Mouse (Mus musculus): ENCODE results near the gene Pmpcb. TPM values are rescaled to one million over a fixed set of nuclear protein-coding genes. Genes with fewer than 3 reads are reported as not detected.

Gene Pmpcb
- polyA plus RNA-seq, 1 experiment = 141 TPM

- H3K36me3 ChIP-seq (ENCODE audit: control insufficient read depth, insufficient read depth, low read length) = no peaks in the 10 kb centered on the region
- no peak for DNase-seq
- 90% methylated on average over 4 of the region's 4 CpGs for WGBS
- no peaks in the 10 kb centered on the region for H3K4me1 ChIP-seq (ENCODE audit: control insufficient read depth, insufficient read depth, low read length)
- H3K4me3 ChIP-seq (ENCODE audit: insufficient read depth, low read depth, low read length) = no peak overlapping the region
- TF ChIP-seq POLR2A (IDR thresholded peaks at IDR 0.05; ENCODE audit: low read depth, low read length) = no peak
- TF ChIP-seq CTCF (conservative IDR thresholded peaks at IDR 0.05; ENCODE audit: insufficient read depth, insufficient read length, low read depth, low read length) = no peak
- H3K27ac ChIP-seq (ENCODE audit: insufficient read depth, low read depth, low read length) = no peak overlapping the region
- H3K27me3 ChIP-seq (replicated peaks; ENCODE audit: control insufficient read depth, insufficient read depth, low read length) = no peaks in the 10 kb centered on the region
Observed at GRCm38 (mm10) chr5:21714447-21714846, 22.5 kb upstream of the Pmpcb start.

- H3K27me3 ChIP-seq (replicated peaks; ENCODE audit: control insufficient read depth, insufficient read depth, low read length) = no peaks in the 10 kb centered on the region
- no peak overlapping the region for H3K27ac ChIP-seq (ENCODE audit: insufficient read depth, low read depth, low read length)
- no peaks in the 10 kb centered on the region for H3K36me3 ChIP-seq (ENCODE audit: control insufficient read depth, insufficient read depth, low read length)
- no peaks in the 10 kb centered on the region for H3K4me1 ChIP-seq (ENCODE audit: control insufficient read depth, insufficient read depth, low read length)
- TF ChIP-seq POLR2A (IDR thresholded peaks at IDR 0.05; ENCODE audit: low read depth, low read length) (no peak), CTCF (conservative IDR thresholded peaks at IDR 0.05; ENCODE audit: insufficient read depth, insufficient read length, low read depth, low read length) (no peak)
- no peak for DNase-seq
- H3K4me3 ChIP-seq (ENCODE audit: insufficient read depth, low read depth, low read length) = no peak overlapping the region
- 91% methylated on average over 10 of the region's 10 CpGs for WGBS
Observed at GRCm38 (mm10) chr5:21717165-21717715, 19.7 kb upstream of the Pmpcb start.

- Histone ChIP-seq H3K4me1 (ENCODE audit: control insufficient read depth, insufficient read depth, low read length) (no peaks in the 10 kb centered on the region), H3K27me3 (replicated peaks; ENCODE audit: control insufficient read depth, insufficient read depth, low read length) (no peaks in the 10 kb centered on the region), H3K4me3 (ENCODE audit: insufficient read depth, low read depth, low read length) (no peak overlapping the region), H3K36me3 (ENCODE audit: control insufficient read depth, insufficient read depth, low read length) (no peaks in the 10 kb centered on the region), H3K27ac (ENCODE audit: insufficient read depth, low read depth, low read length) (no peak overlapping the region)
- no peak for DNase-seq
- WGBS = 82% methylated on average over 5 of the region's 5 CpGs
- TF ChIP-seq CTCF (conservative IDR thresholded peaks at IDR 0.05; ENCODE audit: insufficient read depth, insufficient read length, low read depth, low read length) (no peak), POLR2A (IDR thresholded peaks at IDR 0.05; ENCODE audit: low read depth, low read length) (no peak)
Observed at GRCm38 (mm10) chr5:21718546-21718945, 18.4 kb upstream of the Pmpcb start.

- no peaks in the 10 kb centered on the region for H3K36me3 ChIP-seq (ENCODE audit: control insufficient read depth, insufficient read depth, low read length)
- 94% methylated on average over 2 of the region's 2 CpGs for whole genome bisulfite sequencing
- no peak overlapping the region for H3K4me3 ChIP-seq (ENCODE audit: insufficient read depth, low read depth, low read length)
- no peaks in the 10 kb centered on the region for H3K4me1 ChIP-seq (ENCODE audit: control insufficient read depth, insufficient read depth, low read length)
- no peak for DNase-seq
- no peak overlapping the region for H3K27ac ChIP-seq (ENCODE audit: insufficient read depth, low read depth, low read length)
- TF ChIP-seq CTCF (conservative IDR thresholded peaks at IDR 0.05; ENCODE audit: insufficient read depth, insufficient read length, low read depth, low read length) = no peak
- no peak for TF ChIP-seq POLR2A (IDR thresholded peaks at IDR 0.05; ENCODE audit: low read depth, low read length)
- no peaks in the 10 kb centered on the region for H3K27me3 ChIP-seq (replicated peaks; ENCODE audit: control insufficient read depth, insufficient read depth, low read length)
Observed at GRCm38 (mm10) chr5:21719209-21719608, 17.7 kb upstream of the Pmpcb start.

- WGBS = 79% methylated on average over 1 of the region's 1 CpGs
- H3K36me3 ChIP-seq (ENCODE audit: control insufficient read depth, insufficient read depth, low read length) = no peaks in the 10 kb centered on the region
- TF ChIP-seq CTCF (conservative IDR thresholded peaks at IDR 0.05; ENCODE audit: insufficient read depth, insufficient read length, low read depth, low read length) (no peak), POLR2A (IDR thresholded peaks at IDR 0.05; ENCODE audit: low read depth, low read length) (no peak)
- H3K4me1 ChIP-seq (ENCODE audit: control insufficient read depth, insufficient read depth, low read length) = no peaks in the 10 kb centered on the region
- no peaks in the 10 kb centered on the region for H3K27me3 ChIP-seq (replicated peaks; ENCODE audit: control insufficient read depth, insufficient read depth, low read length)
- no peak overlapping the region for H3K4me3 ChIP-seq (ENCODE audit: insufficient read depth, low read depth, low read length)
- no peak for DNase-seq
- no peak overlapping the region for H3K27ac ChIP-seq (ENCODE audit: insufficient read depth, low read depth, low read length)
Observed at GRCm38 (mm10) chr5:21724427-21724826, 12.5 kb upstream of the Pmpcb start.

GRCm38 (mm10) chr5:21724872-21725271, 12.1 kb upstream of the Pmpcb start:
- no peak for DNase-seq
- no peak overlapping the region for H3K27ac ChIP-seq (ENCODE audit: insufficient read depth, low read depth, low read length)
- no peaks in the 10 kb centered on the region for H3K27me3 ChIP-seq (replicated peaks; ENCODE audit: control insufficient read depth, insufficient read depth, low read length)
- TF ChIP-seq POLR2A (IDR thresholded peaks at IDR 0.05; ENCODE audit: low read depth, low read length) (no peak), CTCF (conservative IDR thresholded peaks at IDR 0.05; ENCODE audit: insufficient read depth, insufficient read length, low read depth, low read length) (no peak)
- 77% methylated on average over 7 of the region's 7 CpGs for WGBS
- H3K36me3 ChIP-seq (ENCODE audit: control insufficient read depth, insufficient read depth, low read length) = no peaks in the 10 kb centered on the region
- no peak overlapping the region for H3K4me3 ChIP-seq (ENCODE audit: insufficient read depth, low read depth, low read length)
- H3K4me1 ChIP-seq (ENCODE audit: control insufficient read depth, insufficient read depth, low read length) = no peaks in the 10 kb centered on the region

GRCm38 (mm10) chr5:21729107-21729506, 7.8 kb upstream of the Pmpcb start:
- WGBS = 83% methylated on average over 5 of the region's 5 CpGs
- H3K27ac ChIP-seq (ENCODE audit: insufficient read depth, low read depth, low read length) = no peak overlapping the region
- H3K4me3 ChIP-seq (ENCODE audit: insufficient read depth, low read depth, low read length) = no peak overlapping the region
- TF ChIP-seq CTCF (conservative IDR thresholded peaks at IDR 0.05; ENCODE audit: insufficient read depth, insufficient read length, low read depth, low read length) (no peak), POLR2A (IDR thresholded peaks at IDR 0.05; ENCODE audit: low read depth, low read length) (no peak)
- no peak for DNase-seq
- no peaks in the 10 kb centered on the region for H3K36me3 ChIP-seq (ENCODE audit: control insufficient read depth, insufficient read depth, low read length)
- no peaks in the 10 kb centered on the region for H3K4me1 ChIP-seq (ENCODE audit: control insufficient read depth, insufficient read depth, low read length)
- H3K27me3 ChIP-seq (replicated peaks; ENCODE audit: control insufficient read depth, insufficient read depth, low read length) = no peaks in the 10 kb centered on the region
